Mouse (Mus musculus) forebrain, postnatal 0 days (tissue): ENCODE measurements around the gene Tysnd1. TPM values are rescaled to one million over a fixed set of nuclear protein-coding genes. Genes with fewer than 3 reads are reported as not detected.
A peak's percentile ranks its signal among the peaks of the same experiment; 100 is the strongest.

Experiments used
- ATAC-seq: fragments of 200-750 bp; cut with Nextera tagmentation; 2 replicates; pipeline ENCODE4 v1.8.0; 2017; ENCODE audit warnings: mild to moderate bottlenecking, moderate library complexity
- DNase-seq: peaks from one replicate; pipeline ENCODE4 v3.0.0-alpha.2; 2015
- H3K27ac ChIP-seq: fragments of 300-500 bp; sonication (generic); 2 replicates; pipeline ENCODE4 v1.5.1; 2014; ENCODE audit warnings: low read depth, mild to moderate bottlenecking, antibody characterized with exemption, low read length, moderate library complexity, mixed read lengths
- H3K27me3 ChIP-seq: fragments of 300-500 bp; sonication (generic); 2 replicates; pipeline ENCODE4 v1.6.1; 2014; ENCODE audit warnings: mild to moderate bottlenecking, low read length, mixed read lengths; ENCODE audit not compliant: insufficient read depth
- H3K36me3 ChIP-seq: fragments of 300-500 bp; sonication (generic); 2 replicates; pipeline ENCODE4 v1.6.1; 2014; ENCODE audit warnings: mild to moderate bottlenecking, moderate library complexity; ENCODE audit not compliant: insufficient read depth
- H3K4me1 ChIP-seq: fragments of 300-500 bp; sonication (generic); 2 replicates; pipeline ENCODE4 v1.6.1; 2014; ENCODE audit warnings: antibody characterized with exemption; ENCODE audit not compliant: insufficient read depth
- H3K4me2 ChIP-seq: fragments of 300-500 bp; sonication (generic); 2 replicates; pipeline ENCODE4 v1.6.1; 2014; ENCODE audit warnings: low read depth, mild to moderate bottlenecking, moderate library complexity
- H3K4me3 ChIP-seq: fragments of 300-500 bp; sonication (generic); 2 replicates; pipeline ENCODE4 v1.5.1; 2014; ENCODE audit warnings: low read depth, low read length, mixed read lengths
- H3K9ac ChIP-seq: fragments of 300-500 bp; sonication (generic); 2 replicates; pipeline ENCODE4 v1.6.1; 2014; ENCODE audit warnings: mild to moderate bottlenecking
- H3K9me3 ChIP-seq: fragments of 300-500 bp; sonication (generic); 2 replicates; pipeline ENCODE4 v1.6.1; 2016; ENCODE audit warnings: low read length
- CTCF ChIP-seq: sonication (generic); IDR thresholded peaks from 2 replicates; pipeline ENCODE4 v1.5.1; 2016; ENCODE audit warnings: antibody characterized with exemption, control low read depth, low read depth
- WGBS: fragments of 180-500 bp; shearing (Covaris S2); extraction: QIAGEN DNeasy Blood & Tissue Kit; methylation state at CpG from one replicate; pipeline ENCODE4 v1.1.7; 2014; 5-methylcytosine and 5-hydroxymethylcytosine counted together
- polyA plus RNA-seq: library from polyadenylated mRNA; unstranded; fragments of >200 nt; fragmentation: Nextera tagmentation; extraction: Ambion mirVana; gene quantifications from 2 replicates; pipeline ENCODE4 v1.2.1, GENCODE M21; 2015
- total RNA-seq: library from RNA; depleted of rRNA; stranded (reverse); fragments of >200 nt; gene quantifications from 2 replicates; pipeline ENCODE4 v1.2.3, GENCODE M21; 2014; rRNA removed

Gene Tysnd1
- total RNA-seq (50.5 and 56.8 TPM in 2 replicates), polyA plus RNA-seq (34.0 and 34.4 TPM in 2 replicates)

- DNase-seq (peak; percentile 100), ATAC-seq (peak; percentile 99)
- 0 out of 2 replicates have a peak, but pooled peaks cover 11% of the 10 kb centered on the region for H3K4me1 ChIP-seq
- H3K4me2 ChIP-seq, result peak within 1 kb of the TSS; percentile 99
- no peaks in the 10 kb centered on the region for H3K9me3 ChIP-seq
- H3K36me3 ChIP-seq, result peaks cover 37% of the 10 kb centered on the region
- WGBS, result 2% methylated on average over 41 of the region's 42 CpGs
- peak; percentile 55 for TF ChIP-seq CTCF
- peak within 1 kb of the TSS; percentile 80 for H3K27ac ChIP-seq
- H3K9ac ChIP-seq, result peak within 1 kb of the TSS; percentile 65
- H3K4me3 ChIP-seq, result peak within 1 kb of the TSS; percentile 84
- H3K27me3 ChIP-seq, result no peaks in the 10 kb centered on the region
These were observed at the start of gene Tysnd1 for GRCm38 (mm10) chr10:61694870-61695670. Tysnd1 (plus strand) TSS chr10:61695514.

- Histone ChIP-seq H3K4me3 (no peak overlapping the region), H3K36me3 (no peaks in the 10 kb centered on the region), H3K9me3 (no peaks in the 10 kb centered on the region), H3K4me1 (0 out of 2 replicates have a peak, but pooled peaks cover 5% of the 10 kb centered on the region), H3K9ac (no peak overlapping the region), H3K27ac (no peak overlapping the region), H3K4me2 (no peak overlapping the region), H3K27me3 (no peaks in the 10 kb centered on the region)
- TF ChIP-seq CTCF, result no peak
- WGBS, result 78% methylated on average over 7 of the region's 7 CpGs
- DNase-seq (no peak), ATAC-seq (no peak)
These were observed 48.8 kb upstream of the Tysnd1 start for GRCm38 (mm10) chr10:61646557-61646956.

GRCm38 (mm10) chr10:61647790-61648736 is 47.3 kb upstream of the Tysnd1 start, which contains the start of gene Ppa1:
Ppa1 (plus strand) TSS chr10:61648552.
- H3K27me3 ChIP-seq, result no peaks in the 10 kb centered on the region
- no peaks in the 10 kb centered on the region for H3K36me3 ChIP-seq
- peak within 1 kb of the TSS; percentile 78 for H3K4me2 ChIP-seq
- H3K4me1 ChIP-seq, result 0 out of 2 replicates have a peak, but pooled peaks cover 5% of the 10 kb centered on the region
- H3K9me3 ChIP-seq, result no peaks in the 10 kb centered on the region
- DNase-seq, result peak; percentile 93
- H3K9ac ChIP-seq, result peak within 1 kb of the TSS; percentile 78
- peak; percentile 99 for ATAC-seq
- no peak for TF ChIP-seq CTCF
- H3K4me3 ChIP-seq, result peak within 1 kb of the TSS; percentile 83
- H3K27ac ChIP-seq, result peak within 1 kb of the TSS; percentile 79
- 2% methylated on average over 48 of the region's 50 CpGs for WGBS

- Histone ChIP-seq H3K9ac (peak overlapping the region; percentile 78), H3K27ac (peak overlapping the region; percentile 79), H3K4me3 (peak overlapping the region; percentile 83), H3K9me3 (no peaks in the 10 kb centered on the region), H3K4me1 (0 out of 2 replicates have a peak, but pooled peaks cover 5% of the 10 kb centered on the region), H3K4me2 (peak overlapping the region; percentile 78), H3K36me3 (peaks cover 6% of the 10 kb centered on the region), H3K27me3 (no peaks in the 10 kb centered on the region)
- 2% methylated on average over 40 of the region's 49 CpGs for WGBS
- 0 out of 2 replicates have a peak, but pooled peaks have one; percentile 21 for TF ChIP-seq CTCF
- DNase-seq (no peak), ATAC-seq (peak; percentile 70)
These were observed 46.3 kb upstream of the Tysnd1 start for GRCm38 (mm10) chr10:61648737-61649645.

GRCm38 (mm10) chr10:61654105-61654504 is 41.2 kb upstream of the Tysnd1 start:
- 93% methylated on average over 4 of the region's 4 CpGs for WGBS

GRCm38 (mm10) chr10:61654691-61655090 is 40.6 kb upstream of the Tysnd1 start:
- 90% methylated on average over 7 of the region's 7 CpGs for WGBS
- ATAC-seq, result no peak
- no peak overlapping the region for H3K27ac ChIP-seq
- no peak overlapping the region for H3K4me3 ChIP-seq
- DNase-seq, result no peak
- H3K4me1 ChIP-seq, result no peaks in the 10 kb centered on the region
- H3K36me3 ChIP-seq, result peaks cover 20% of the 10 kb centered on the region
- no peaks in the 10 kb centered on the region for H3K27me3 ChIP-seq
- TF ChIP-seq CTCF, result no peak
- no peak overlapping the region for H3K4me2 ChIP-seq
- no peaks in the 10 kb centered on the region for H3K9me3 ChIP-seq
- no peak overlapping the region for H3K9ac ChIP-seq

More at GRCm38 (mm10) chr10:61654105-61654504, 41.2 kb upstream of the Tysnd1 start:
- no peaks in the 10 kb centered on the region for H3K9me3 ChIP-seq
- TF ChIP-seq CTCF, result no peak
- no peak overlapping the region for H3K4me3 ChIP-seq
- peaks cover 14% of the 10 kb centered on the region for H3K36me3 ChIP-seq
- no peak overlapping the region for H3K27ac ChIP-seq
- ATAC-seq, result no peak
- DNase-seq, result no peak
- no peak overlapping the region for H3K9ac ChIP-seq
- H3K4me2 ChIP-seq, result no peak overlapping the region
- no peaks in the 10 kb centered on the region for H3K27me3 ChIP-seq
- H3K4me1 ChIP-seq, result 0 out of 2 replicates have a peak, but pooled peaks cover 4% of the 10 kb centered on the region
